Mouse (Mus musculus) liver, postnatal 0 days (tissue): ENCODE measurements around the gene Fbf1. TPM values are rescaled to one million over a fixed set of nuclear protein-coding genes. Genes with fewer than 3 reads are reported as not detected.
A peak's percentile ranks its signal among the peaks of the same experiment; 100 is the strongest.

Source experiments
- ATAC-seq: fragments of 200-750 bp; cut with Nextera tagmentation; 2 replicates; pipeline ENCODE4 v1.8.0; 2017; ENCODE audit warnings: mild to moderate bottlenecking, moderate library complexity
- DNase-seq: peaks from one replicate; pipeline ENCODE4 v3.0.0-alpha.2; 2016
- H3K27ac ChIP-seq: fragments of 300-500 bp; sonication (generic); 2 replicates; pipeline ENCODE4 v1.5.1; 2014; ENCODE audit warnings: antibody characterized with exemption, moderate library complexity, mild to moderate bottlenecking, low read depth
- H3K27me3 ChIP-seq: fragments of 300-500 bp; sonication (generic); 2 replicates; pipeline ENCODE4 v1.6.1; 2014; ENCODE audit warnings: low read length, control low read depth, mixed read lengths; ENCODE audit not compliant: insufficient read depth
- H3K36me3 ChIP-seq: fragments of 300-500 bp; sonication (generic); replicated peaks from 2 replicates; pipeline ENCODE4 v1.6.1; 2014; ENCODE audit warnings: mild to moderate bottlenecking, control low read depth, low read length, moderate library complexity, mixed read lengths; ENCODE audit not compliant: insufficient read depth
- H3K4me1 ChIP-seq: fragments of 300-500 bp; sonication (generic); 2 replicates; pipeline ENCODE4 v1.6.1; 2014; ENCODE audit warnings: antibody characterized with exemption, mild to moderate bottlenecking, control low read depth; ENCODE audit not compliant: insufficient read depth
- H3K4me2 ChIP-seq: fragments of 300-500 bp; sonication (generic); 2 replicates; pipeline ENCODE4 v1.6.1; 2014; ENCODE audit warnings: low read depth, mild to moderate bottlenecking, low read length, moderate library complexity, mixed read lengths
- H3K4me3 ChIP-seq: fragments of 300-500 bp; sonication (generic); 2 replicates; pipeline ENCODE4 v1.5.1; 2014; ENCODE audit warnings: low read depth, low read length
- H3K9ac ChIP-seq: fragments of 300-500 bp; sonication (generic); replicated peaks from 2 replicates; pipeline ENCODE4 v1.6.1; 2014; ENCODE audit warnings: mild to moderate bottlenecking, moderate library complexity
- H3K9me3 ChIP-seq: fragments of 300-500 bp; sonication (generic); 2 replicates; pipeline ENCODE4 v1.6.1; 2016; ENCODE audit warnings: mild to moderate bottlenecking, control low read depth, low read length, mixed read lengths
- CTCF ChIP-seq: sonication (generic); IDR thresholded peaks from 2 replicates; pipeline ENCODE4 v1.5.1; 2016; ENCODE audit warnings: antibody characterized with exemption, low read depth
- EP300 ChIP-seq: IDR thresholded peaks from 2 replicates; pipeline ENCODE4 v1.6.1; 2016; ENCODE audit warnings: antibody characterized with exemption, low read depth, mild to moderate bottlenecking
- WGBS: fragments of 180-500 bp; shearing (Covaris S2); extraction: QIAGEN DNeasy Blood & Tissue Kit; methylation state at CpG from one replicate; pipeline ENCODE4 v1.1.7; 2014; ENCODE audit not compliant: insufficient replicate concordance; 5-methylcytosine and 5-hydroxymethylcytosine counted together
- polyA plus RNA-seq: library from polyadenylated mRNA; unstranded; fragments of >200 nt; fragmentation: Nextera tagmentation; extraction: Ambion mirVana; gene quantifications from 2 replicates; pipeline ENCODE4 v1.2.1, GENCODE M21; 2015

Fbf1 gene
- polyA plus RNA-seq, 1 experiment from 2014 or later: 2.3 TPM

- Histone ChIP-seq H3K9ac (no peak overlapping the region), H3K27me3 (no peaks in the 10 kb centered on the region), H3K4me3 (no peak overlapping the region), H3K27ac (no peak overlapping the region), H3K36me3 (peaks cover 2% of the 10 kb centered on the region; the same call in 1 of the 2 replicates), H3K9me3 (no peaks in the 10 kb centered on the region), H3K4me1 (no peaks in the 10 kb centered on the region), H3K4me2 (no peak overlapping the region)
- no peak for ATAC-seq
- TF ChIP-seq EP300 (no peak), CTCF (peak; percentile 55)
- peak; percentile 32 for DNase-seq
Observed at GRCm38 (mm10) chr11:116117819-116118218, 50.1 kb downstream of the Fbf1 start.

GRCm38 (mm10) chr11:116117241-116117640 is 50.7 kb downstream of the Fbf1 start:
- no peaks in the 10 kb centered on the region for H3K36me3 ChIP-seq
- no peak overlapping the region for H3K27ac ChIP-seq
- no peak overlapping the region for H3K4me3 ChIP-seq
- ATAC-seq: peak; percentile 19; the same call in 1 of the 2 replicates
- WGBS: 54% methylated on average over 12 of the region's 12 CpGs
- no peaks in the 10 kb centered on the region for H3K9me3 ChIP-seq
- H3K9ac ChIP-seq: no peak overlapping the region
- no peaks in the 10 kb centered on the region for H3K27me3 ChIP-seq
- H3K4me2 ChIP-seq: no peak overlapping the region
- TF ChIP-seq CTCF: no peak
- TF ChIP-seq EP300: no peak
- no peak for DNase-seq
- no peaks in the 10 kb centered on the region for H3K4me1 ChIP-seq

- Histone ChIP-seq H3K4me1 (peaks cover 22% of the 10 kb centered on the region; the same call in 1 of the 2 replicates), H3K4me3 (no peak overlapping the region), H3K36me3 (no peaks in the 10 kb centered on the region), H3K27ac (no peak overlapping the region), H3K27me3 (peaks cover 31% of the 10 kb centered on the region), H3K9me3 (no peaks in the 10 kb centered on the region), H3K4me2 (no peak overlapping the region), H3K9ac (no peak overlapping the region)
- ATAC-seq (no peak), DNase-seq (no peak)
- 88% methylated on average over 19 of the region's 19 CpGs for WGBS
- no peak for TF ChIP-seq EP300
- TF ChIP-seq CTCF: no peak
Observed at GRCm38 (mm10) chr11:116111611-116112203, 56.3 kb downstream of the Fbf1 start.

- Histone ChIP-seq H3K9me3 (no peaks in the 10 kb centered on the region), H3K27ac (peak overlapping the region; percentile 17; the same call in 1 of the 2 replicates), H3K27me3 (peaks cover 31% of the 10 kb centered on the region), H3K9ac (no peak overlapping the region), H3K4me1 (peaks cover 28% of the 10 kb centered on the region), H3K36me3 (0 out of 2 replicates have a peak, but pooled peaks cover 2% of the 10 kb centered on the region), H3K4me2 (no peak overlapping the region), H3K4me3 (no peak overlapping the region)
- TF ChIP-seq CTCF: 0 out of 2 replicates have a peak, but pooled peaks have one; percentile 23
- TF ChIP-seq EP300: no peak
- no peak for ATAC-seq
- 74% methylated on average over 4 of the region's 4 CpGs for WGBS
- DNase-seq: no peak
Observed at GRCm38 (mm10) chr11:116111067-116111466, 56.9 kb downstream of the Fbf1 start.

- 0 out of 2 replicates have a peak, but pooled peaks cover 2% of the 10 kb centered on the region for H3K36me3 ChIP-seq
- H3K4me3 ChIP-seq: peak overlapping the region; percentile 60
- DNase-seq (no peak), ATAC-seq (peak; percentile 26; the same call in 1 of the 2 replicates)
- peak overlapping the region; percentile 71 for H3K9ac ChIP-seq
- peak overlapping the region; percentile 80 for H3K4me2 ChIP-seq
- H3K4me1 ChIP-seq: peaks cover 29% of the 10 kb centered on the region
- H3K27ac ChIP-seq: peak overlapping the region; percentile 76
- WGBS: 18% methylated on average over 10 of the region's 10 CpGs
- no peak; the same call in 1 of the 2 replicates for TF ChIP-seq EP300
- no peak for TF ChIP-seq CTCF
- H3K9me3 ChIP-seq: no peaks in the 10 kb centered on the region
- H3K27me3 ChIP-seq: peaks cover 31% of the 10 kb centered on the region
Observed at GRCm38 (mm10) chr11:116110540-116110939, 57.4 kb downstream of the Fbf1 start.

- H3K27ac ChIP-seq: peak overlapping the region; percentile 76
- TF ChIP-seq CTCF: no peak
- TF ChIP-seq EP300: no peak
- peak overlapping the region; percentile 60 for H3K4me3 ChIP-seq
- peak overlapping the region; percentile 71 for H3K9ac ChIP-seq
- H3K9me3 ChIP-seq: no peaks in the 10 kb centered on the region
- 2% methylated on average over 30 of the region's 35 CpGs for WGBS
- peaks cover 31% of the 10 kb centered on the region for H3K27me3 ChIP-seq
- ATAC-seq (peak; percentile 71), DNase-seq (peak; percentile 66)
- H3K4me1 ChIP-seq: peaks cover 29% of the 10 kb centered on the region
- 0 out of 2 replicates have a peak, but pooled peaks cover 2% of the 10 kb centered on the region for H3K36me3 ChIP-seq
- peak overlapping the region; percentile 80 for H3K4me2 ChIP-seq
Observed at GRCm38 (mm10) chr11:116110131-116110530, 57.8 kb downstream of the Fbf1 start.
